Mouse (Mus musculus) testis, adult 2 months (tissue): Measurements from ENCODE around the gene Olfr1145.

ENCODE experiments used
- CTCF ChIP-seq: fragments of 200-500 bp; IDR thresholded peaks from 2 replicates; pipeline ENCODE4 v1.5.1; 2012; ENCODE audit warnings: low read depth, mild to moderate bottlenecking, inconsistent platforms, low read length, moderate library complexity; ENCODE audit not compliant: control insufficient read depth, insufficient read depth, insufficient replicate concordance
- POLR2A ChIP-seq: fragments of 200-500 bp; IDR thresholded peaks from 2 replicates; pipeline ENCODE4 v1.6.1; 2012; ENCODE audit warnings: low read depth, mild to moderate bottlenecking, inconsistent platforms, low read length, moderate library complexity; ENCODE audit not compliant: control insufficient read depth

- TF ChIP-seq POLR2A (no peak), CTCF (no peak)
These were observed at the start of gene Olfr1145 for GRCm38 (mm10) chr2:87809522-87809921.
